Mouse (Mus musculus) urinary bladder, adult 18-20 months (tissue): ENCODE measurements at regions not wholly inside any gene's neighbourhood (a gene's known extent, or its start where the extent isn't known, plus 50 kb on each side); places are given as distances from the start of the nearest gene placed in this dataset.

ENCODE experiments used
- DNase-seq, 2 experiments: peaks; one replicate each; pipeline ENCODE4 v3.0.0; 2022; ENCODE audit warnings: low spot score in 2 of 2, mixed read lengths in 2 of 2

- no peak for DNase-seq
These were observed 600.4 kb upstream of the Tusc1 start for GRCm38 (mm10) chr4:93935692-93936091.

- no peak for DNase-seq
These were observed 591.8 kb upstream of the Tusc1 start for GRCm38 (mm10) chr4:93927117-93927516.

- no peak for DNase-seq
These were observed 589.1 kb upstream of the Tusc1 start for GRCm38 (mm10) chr4:93924402-93924801.

DNA sequence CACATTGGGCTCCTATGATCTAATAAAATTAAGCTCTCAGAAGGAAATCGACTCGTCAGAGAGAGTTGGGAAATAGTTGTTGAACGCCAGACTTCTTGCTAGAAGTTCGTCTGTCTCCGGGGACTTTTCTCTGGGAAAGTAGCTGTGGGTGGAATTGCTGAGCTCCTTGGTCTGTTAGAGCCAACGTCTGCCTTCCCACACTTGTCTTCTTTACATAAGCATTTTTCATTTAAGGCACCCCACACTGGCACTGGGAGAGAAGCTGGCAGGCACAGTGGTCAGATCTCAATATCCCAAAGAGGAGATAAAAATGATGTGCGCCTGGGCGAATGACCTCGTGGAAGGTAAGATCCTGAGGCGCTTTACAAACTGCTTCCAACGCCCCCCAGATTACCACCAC is 551.3 kb upstream of the Tusc1 start:
- DNase-seq: no peak

DNA sequence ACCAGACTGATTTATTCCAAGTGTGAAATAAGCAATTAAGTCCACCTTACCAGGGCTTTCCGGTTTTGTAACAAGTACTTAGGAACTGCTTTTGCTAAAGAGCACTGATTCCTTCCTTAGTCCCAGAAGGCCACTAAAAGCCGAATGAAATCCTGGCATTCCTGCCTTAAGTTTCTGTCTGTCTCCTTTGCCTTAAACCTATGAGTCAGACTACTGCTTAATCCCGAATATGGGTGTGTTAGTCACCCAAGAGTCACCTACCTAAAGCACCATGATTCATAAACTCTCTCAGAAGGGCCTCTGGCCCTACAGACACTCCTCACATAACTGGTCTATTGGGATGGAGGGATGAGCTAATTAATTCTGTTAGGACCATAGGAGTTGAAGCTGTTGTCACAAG is 546.0 kb upstream of the Tusc1 start:
- DNase-seq: no peak

DNA sequence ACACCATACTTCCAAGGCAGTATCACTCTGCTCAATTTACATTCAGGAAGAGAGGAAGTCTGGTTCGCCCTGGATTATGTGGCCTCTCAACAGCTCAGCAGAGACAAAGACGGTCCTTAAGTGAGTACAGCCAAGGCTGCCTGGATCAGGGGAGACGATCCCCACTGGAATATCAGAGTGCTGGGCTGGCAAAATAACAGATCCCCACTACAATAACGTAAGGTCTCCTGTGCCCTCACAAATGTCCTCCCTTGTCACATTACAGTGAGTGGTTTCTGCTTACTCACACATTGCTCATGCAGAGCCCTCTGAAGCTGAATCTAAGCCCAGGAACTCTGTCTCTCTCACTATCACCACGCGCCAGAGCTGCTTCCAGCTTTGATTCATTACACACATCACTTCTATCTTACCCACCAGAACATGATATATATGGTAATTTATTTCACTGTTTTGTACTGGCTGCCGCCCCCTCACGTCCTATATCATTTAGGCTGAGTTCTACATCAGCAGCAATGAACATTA is 544.1 kb upstream of the Tusc1 start:
- no peak for DNase-seq

- DNase-seq: no peak
These were observed 538.0 kb upstream of the Tusc1 start for GRCm38 (mm10) chr4:93873271-93873670.

DNA sequence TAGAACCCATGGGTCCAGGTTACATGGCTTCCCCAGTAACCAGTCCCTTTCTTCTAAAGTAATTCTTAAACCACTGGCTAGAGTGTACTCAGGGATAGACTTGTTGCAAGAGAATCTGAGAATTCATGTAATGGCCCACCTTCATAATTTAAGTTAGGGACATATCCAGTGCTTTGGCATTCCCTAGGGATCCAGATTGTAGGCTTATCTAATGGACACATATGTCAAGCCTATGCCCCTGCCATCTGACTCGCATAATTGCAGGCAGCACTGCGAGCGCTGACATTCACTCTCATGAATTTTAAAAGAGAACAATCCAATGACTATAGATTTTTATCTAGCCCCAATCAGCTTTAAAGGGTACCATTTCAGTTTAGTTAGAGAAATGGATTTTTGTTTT is 518.1 kb upstream of the Tusc1 start:
- no peak for DNase-seq

GRCm38 (mm10) chr4:93849178-93849577 is 513.9 kb upstream of the Tusc1 start:
- no peak for DNase-seq

- DNase-seq: no peak
These were observed 495.4 kb upstream of the Tusc1 start for GRCm38 (mm10) chr4:93830701-93831100.

- DNase-seq: no peak
These were observed 457.8 kb upstream of the Tusc1 start for GRCm38 (mm10) chr4:93793104-93793503.

DNA sequence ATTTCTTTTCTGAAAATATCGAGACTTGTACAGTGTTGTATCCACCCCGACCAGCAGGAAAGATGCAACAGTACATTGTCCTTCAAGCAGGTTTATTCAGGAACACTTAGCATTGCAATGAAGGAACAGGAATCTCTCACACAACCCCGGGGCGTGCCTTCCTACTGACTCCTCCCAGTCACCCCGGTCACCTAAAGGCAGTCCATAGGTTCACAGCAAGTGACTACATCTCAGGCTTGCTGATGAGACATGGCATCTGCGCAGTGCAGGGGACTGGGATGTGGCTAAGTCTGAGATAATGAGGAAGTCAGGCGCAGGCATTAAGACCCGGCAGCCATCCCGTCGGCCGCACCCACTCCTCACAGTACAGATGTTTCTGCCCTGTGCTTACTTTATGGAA is 454.8 kb upstream of the Tusc1 start:
- DNase-seq: no peak

DNA sequence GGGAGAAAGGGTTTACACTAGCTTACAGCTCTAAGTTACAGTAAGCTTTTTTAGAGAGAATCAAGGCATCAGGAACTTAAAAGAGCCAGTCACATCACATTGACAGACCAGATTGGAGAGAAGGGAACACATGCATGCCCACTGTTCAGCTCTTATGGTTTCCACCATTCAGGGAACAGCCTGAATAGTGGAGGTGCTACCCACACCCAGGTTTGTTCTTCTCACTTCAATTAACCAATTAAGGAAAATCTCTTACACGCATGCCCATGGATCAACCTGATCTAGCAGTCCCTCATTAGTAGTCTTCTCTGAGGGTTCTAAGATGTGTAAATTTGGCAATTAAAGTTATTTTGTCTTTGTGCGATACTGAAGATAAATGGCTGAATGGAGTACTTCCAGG is 419.2 kb upstream of the Tusc1 start:
- DNase-seq: no peak

DNA sequence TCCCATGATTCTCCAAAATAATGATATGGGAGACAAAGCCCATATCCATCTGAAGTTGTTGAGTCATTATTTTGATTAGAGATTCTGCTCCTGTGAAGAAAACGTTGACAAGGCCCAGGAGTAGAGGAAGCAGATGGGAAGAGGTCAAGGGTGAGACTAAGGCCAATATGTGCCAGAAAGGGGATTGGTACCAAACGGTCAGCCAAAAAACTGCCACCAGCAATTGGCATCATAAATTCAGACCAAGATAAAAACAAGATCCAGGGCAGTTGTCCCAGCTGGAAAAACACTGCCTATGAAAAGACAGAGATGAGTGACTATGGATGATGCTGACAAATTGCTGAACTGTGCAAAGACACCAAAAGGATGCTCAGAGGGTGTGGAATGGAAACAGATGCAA is 411.0 kb upstream of the Tusc1 start:
- no peak for DNase-seq

DNA sequence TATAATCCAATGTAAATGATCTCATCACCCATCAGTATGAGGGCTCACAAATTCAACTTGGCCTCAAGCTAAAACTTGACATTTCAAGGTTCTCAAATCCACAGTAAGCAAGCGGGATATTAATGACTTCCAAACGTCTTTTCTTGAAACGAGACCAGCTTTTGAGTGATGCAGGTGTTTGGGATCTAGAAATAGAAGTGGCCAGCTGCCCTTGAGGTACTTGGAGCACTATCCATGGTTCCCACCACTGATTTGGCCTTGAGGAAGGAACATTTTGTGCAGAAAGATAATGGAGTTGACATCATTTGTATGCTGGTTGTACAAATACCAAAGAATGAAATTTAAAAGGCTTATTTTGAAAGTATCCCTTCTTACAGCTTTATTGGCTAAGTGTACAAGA is 378.4 kb upstream of the Tusc1 start:
- DNase-seq: no peak

- no peak for DNase-seq
These were observed 341.2 kb upstream of the Tusc1 start for GRCm38 (mm10) chr4:93676403-93677039.

- no peak for DNase-seq
These were observed 340.6 kb upstream of the Tusc1 start for GRCm38 (mm10) chr4:93675739-93676402.

GRCm38 (mm10) chr4:93669050-93669449 is 333.7 kb upstream of the Tusc1 start:
- DNase-seq: no peak

DNA sequence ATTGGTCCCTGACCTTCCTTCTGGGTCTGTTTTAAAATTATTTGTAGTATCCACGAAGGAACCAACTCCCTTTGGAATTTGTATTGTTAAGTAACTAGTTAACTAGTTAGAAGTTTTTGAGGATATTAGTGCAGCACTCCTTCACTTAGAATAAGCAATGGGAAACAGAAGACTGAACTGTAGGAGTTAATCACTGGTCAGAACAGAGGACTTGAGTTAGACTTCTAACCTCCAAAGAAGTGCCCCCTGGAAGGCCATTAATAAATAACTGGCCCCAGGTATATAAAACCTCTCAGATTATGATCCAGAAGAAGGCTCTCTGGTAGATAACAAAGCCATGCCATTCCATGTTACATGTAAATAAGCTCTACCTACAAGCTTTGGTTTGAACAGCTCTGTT is 329.0 kb upstream of the Tusc1 start:
- DNase-seq: no peak

GRCm38 (mm10) chr4:93638207-93638606 is 302.9 kb upstream of the Tusc1 start:
- no peak for DNase-seq

- no peak for DNase-seq
These were observed 263.2 kb upstream of the Tusc1 start for GRCm38 (mm10) chr4:93598474-93598873.

DNA sequence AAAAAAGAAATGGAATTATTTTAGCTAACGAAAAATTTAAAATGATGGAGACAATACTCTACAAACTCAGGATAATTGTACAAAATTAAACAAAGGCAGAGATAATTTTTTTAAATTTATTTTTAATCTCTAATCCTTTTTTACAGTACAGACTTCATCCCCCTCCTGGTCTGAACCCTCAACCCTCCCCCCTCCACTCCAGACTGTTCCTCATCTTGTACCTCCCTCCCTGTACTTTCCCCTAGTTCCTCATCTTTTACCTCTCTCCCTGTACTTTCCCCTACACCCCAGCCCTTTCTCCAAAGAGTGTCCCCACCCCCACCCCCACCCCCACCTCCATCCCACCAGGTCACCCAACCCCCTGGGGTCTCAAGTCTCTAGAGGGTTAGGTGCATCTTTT is 249.0 kb upstream of the Tusc1 start:
- DNase-seq: no peak

DNA sequence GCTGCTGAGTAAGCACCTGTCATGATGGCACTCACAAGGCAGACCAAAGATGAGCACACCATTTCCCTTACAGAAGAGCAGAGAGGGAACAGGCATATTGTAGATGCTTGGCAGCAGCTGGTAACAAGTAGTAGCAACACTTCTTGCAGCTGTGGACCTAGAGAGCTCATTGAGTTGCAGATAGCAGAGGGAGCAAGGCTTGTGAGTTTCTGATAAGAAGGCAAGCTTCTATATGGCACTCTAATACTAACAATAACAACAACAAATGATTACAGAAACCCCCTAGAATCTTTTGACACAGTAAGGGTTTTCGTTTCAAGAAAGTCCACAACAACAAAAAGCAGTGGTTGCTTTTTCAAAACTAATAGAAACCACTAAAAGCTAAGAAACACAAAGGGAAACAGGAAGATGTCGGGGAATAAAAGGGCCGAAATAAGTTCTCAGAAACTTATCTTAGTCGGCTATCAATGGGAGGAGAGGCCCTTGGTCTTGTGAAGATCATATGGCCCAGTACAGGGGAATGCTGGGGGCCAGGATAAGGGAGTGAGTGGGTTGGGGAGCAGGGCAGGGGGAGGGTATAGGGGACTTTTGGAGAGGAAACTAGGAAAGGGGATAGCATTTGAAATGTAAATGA is 248.5 kb upstream of the Tusc1 start:
- DNase-seq: no peak
